Mouse (Mus musculus) monocyte, adult 5-6 weeks (primary cell): ENCODE measurements around the gene Ankrd11. TPM values are rescaled to one million over a fixed set of nuclear protein-coding genes. Genes with fewer than 3 reads are reported as not detected.
A peak's percentile ranks its signal among the peaks of the same experiment; 100 is the strongest.
"Not testable (repeated sequence)": the region's sequence is repeated elsewhere in the genome, so short reads cannot be mapped to it uniquely, and the experiment has no call there.

ENCODE experiments used
- ATAC-seq: fragments of 153-309, 156-312 bp; replicated peaks from 2 replicates; pipeline ENCODE4 v1.8.0; 2017; ENCODE audit warnings: mild to moderate bottlenecking; ENCODE audit not compliant: low TSS enrichment, insufficient number of reproducible peaks, severe bottlenecking, poor library complexity, low FRiP score
- total RNA-seq: library from RNA; stranded (forward); fragments of 200-1000, 200-491, 200-594 nt; gene quantifications from 3 replicates; pipeline ENCODE4 v1.2.3, GENCODE M21; 2017

The Ankrd11 gene
- 160 to 261 TPM (median 161 TPM) in 3 replicates for total RNA-seq

- peak; percentile 93 for ATAC-seq
Measured at GRCm38 (mm10) chr8:123042158-123042973, at the start of gene Ankrd11. Ankrd11 (minus strand) TSS chr8:123042277.

DNA sequence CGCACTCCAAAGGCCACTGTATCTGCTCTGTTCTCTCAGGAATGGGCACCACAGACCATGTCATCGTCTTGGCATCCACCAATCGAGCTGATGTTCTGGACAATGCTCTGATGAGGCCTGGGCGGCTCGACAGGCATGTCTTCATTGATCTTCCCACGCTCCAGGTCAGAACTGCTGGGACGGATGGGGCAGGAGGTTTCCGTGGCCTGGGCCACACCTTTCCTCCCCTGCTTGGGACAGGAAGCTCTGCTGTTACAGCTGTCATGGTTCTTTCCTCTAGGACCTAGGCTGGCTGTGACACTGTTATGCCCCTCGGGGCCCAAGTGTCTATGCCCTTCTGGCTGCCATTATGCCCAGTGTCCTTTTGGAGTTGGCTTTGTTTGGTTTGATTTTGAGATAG, 45.2 kb upstream of the Ankrd11 start:
- no peak for ATAC-seq

- no peak for ATAC-seq
Measured at GRCm38 (mm10) chr8:123083610-123084009, 41.5 kb upstream of the Ankrd11 start.

DNA sequence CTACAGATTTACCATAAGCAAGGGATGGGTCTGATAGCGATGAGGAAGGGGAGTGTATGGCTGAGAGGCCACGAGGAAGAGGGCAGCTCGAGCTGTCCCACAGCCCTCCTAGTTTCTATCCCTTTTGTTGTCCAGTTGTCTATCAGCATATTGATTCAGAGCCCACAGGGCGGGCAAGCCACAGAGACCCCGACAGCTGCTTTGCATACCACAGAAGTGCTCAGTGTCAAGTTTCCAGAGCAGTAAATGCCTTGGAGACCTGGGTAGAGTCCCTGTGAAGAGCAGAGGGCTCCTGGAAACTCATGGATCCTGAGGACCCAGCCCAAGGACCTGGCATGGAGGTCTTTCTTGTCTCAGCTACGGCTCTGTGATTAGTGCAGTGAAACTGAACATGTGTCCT, 40.9 kb upstream of the Ankrd11 start:
- no peak for ATAC-seq

- ATAC-seq = no peak
Measured at GRCm38 (mm10) chr8:123077213-123077612, 35.1 kb upstream of the Ankrd11 start.

GRCm38 (mm10) chr8:123071176-123071575, 29.1 kb upstream of the Ankrd11 start:
- ATAC-seq = no peak

- no peak for ATAC-seq
Measured at GRCm38 (mm10) chr8:123066101-123066683, 24.1 kb upstream of the Ankrd11 start.

GRCm38 (mm10) chr8:123065214-123066100, 23.4 kb upstream of the Ankrd11 start:
- ATAC-seq = peak; percentile 88

- ATAC-seq = peak; percentile 60
Measured at GRCm38 (mm10) chr8:123064809-123065213, 22.7 kb upstream of the Ankrd11 start.

DNA sequence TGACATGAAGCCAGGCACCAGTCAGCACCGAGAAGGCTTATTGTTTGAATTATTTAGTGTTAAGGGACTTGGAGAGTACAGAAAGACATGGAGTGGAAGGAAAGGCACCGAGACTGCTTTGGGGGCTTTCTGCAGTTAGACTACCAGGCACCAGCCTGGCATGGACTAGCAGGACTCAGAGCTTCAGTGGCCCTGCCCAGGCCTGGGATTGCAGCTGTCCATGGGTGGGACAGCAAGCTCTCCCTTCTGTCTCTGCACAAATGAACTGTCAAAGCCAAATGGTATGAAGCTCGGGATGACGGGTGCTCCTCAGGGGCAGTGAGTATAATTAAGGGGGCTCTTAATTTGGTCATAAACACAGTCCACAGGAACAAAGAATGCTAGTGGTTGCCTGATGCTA, 22.0 kb upstream of the Ankrd11 start:
- ATAC-seq = no peak

DNA sequence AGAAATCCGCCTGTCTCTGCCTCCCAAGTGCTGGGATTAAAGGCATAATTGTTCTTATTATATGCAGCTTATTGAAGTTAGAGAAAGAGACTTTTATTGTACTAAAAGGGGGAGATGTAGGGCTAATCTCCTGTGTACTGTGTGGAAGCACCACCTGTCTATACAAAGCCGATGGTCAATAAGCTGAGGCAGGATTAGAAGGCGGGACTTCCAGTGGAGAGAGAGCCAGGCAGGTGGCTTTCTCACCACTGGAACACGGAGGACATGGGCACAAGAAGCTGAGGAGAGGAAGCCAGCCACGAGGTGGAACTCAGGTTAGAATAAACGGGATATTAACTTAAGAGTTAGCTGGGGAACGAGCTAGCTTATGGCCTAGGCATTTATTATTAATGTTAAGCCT, 20.6 kb upstream of the Ankrd11 start, which contains the start of gene Spg7:
Spg7 (plus strand) TSS at position 222 of the 400 bp plus-strand sequence.
- ATAC-seq = no peak

- ATAC-seq = no peak
Measured at GRCm38 (mm10) chr8:123051458-123051857, 9.4 kb upstream of the Ankrd11 start.

- ATAC-seq = no peak
Measured at GRCm38 (mm10) chr8:123048402-123048801, 6.3 kb upstream of the Ankrd11 start.

DNA sequence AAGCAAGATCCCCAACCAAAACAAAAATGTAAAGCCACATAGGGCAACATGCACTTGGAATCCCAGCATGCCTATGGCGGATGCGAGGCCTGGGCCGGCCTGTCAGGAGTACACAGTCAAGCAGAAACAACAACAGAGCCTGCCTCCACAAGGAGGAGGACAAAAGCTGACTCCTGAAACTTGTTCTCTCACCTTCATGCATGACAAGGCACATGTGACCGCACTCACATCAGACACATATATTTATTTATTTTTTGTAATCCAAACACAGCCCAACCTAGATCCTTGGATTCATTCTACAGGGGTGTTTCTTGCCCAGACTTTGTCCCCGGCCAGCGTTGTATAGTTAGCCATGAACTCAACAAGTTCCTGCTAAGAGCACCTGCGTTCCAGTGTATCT, 5.8 kb upstream of the Ankrd11 start:
- no peak for ATAC-seq

DNA sequence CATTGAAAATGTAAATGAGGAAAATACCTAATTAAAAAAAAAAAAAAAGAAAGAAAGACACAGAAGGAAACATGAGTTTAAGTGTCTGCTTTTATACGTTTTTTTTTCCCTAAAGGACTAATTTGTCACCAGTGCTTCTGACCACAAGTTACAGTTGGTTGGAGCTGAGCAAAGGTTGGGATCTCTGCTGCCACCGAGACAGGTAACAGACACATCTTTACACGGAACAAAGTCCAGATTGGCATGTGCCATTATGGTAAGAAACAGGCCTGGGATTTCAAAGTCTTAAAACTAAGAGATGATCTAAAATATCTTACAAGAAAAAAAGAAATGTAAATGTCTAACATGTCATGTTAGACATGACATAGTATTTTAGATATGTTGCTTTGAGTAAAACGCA, 4.6 kb upstream of the Ankrd11 start:
- no peak for ATAC-seq

- not testable (repeated sequence) for ATAC-seq
Measured at GRCm38 (mm10) chr8:123044743-123045425, 2.8 kb upstream of the Ankrd11 start.

GRCm38 (mm10) chr8:123043941-123044340, 1.9 kb upstream of the Ankrd11 start:
- peak; percentile 56 for ATAC-seq

- no peak for ATAC-seq
Measured at GRCm38 (mm10) chr8:123042974-123043625, 1.0 kb upstream of the Ankrd11 start.
